Mouse (Mus musculus): ENCODE data around the gene Terb1. TPM values are rescaled to one million over a fixed set of nuclear protein-coding genes. Genes with fewer than 3 reads are reported as not detected.

Terb1 gene
- total and polyA plus RNA-seq, 2 experiments from 2014 or later: 0.60 to 0.84 TPM

- 73% methylated on average over 1 of the region's 1 CpGs for WGBS
- Histone ChIP-seq H3K4me1 (ENCODE audit: insufficient read depth, low read length) (no peaks in the 10 kb centered on the region), H3K9me3 (ENCODE audit: low read length) (no peaks in the 10 kb centered on the region), H3K27ac (no peak overlapping the region), H3K27me3 (ENCODE audit: insufficient read depth, low read length) (no peaks in the 10 kb centered on the region), H3K9ac (replicated peaks; ENCODE audit: low read length) (no peak overlapping the region), H3K36me3 (ENCODE audit: insufficient read depth, low read length) (no peaks in the 10 kb centered on the region), H3K4me3 (ENCODE audit: low read length) (no peak overlapping the region), H3K4me2 (ENCODE audit: low read depth, low read length) (no peak overlapping the region)
- no peak for ATAC-seq
- no peak for TF ChIP-seq CTCF (IDR thresholded peaks at IDR 0.05; ENCODE audit: low read depth)
- no peak for DNase-seq (ENCODE audit: low spot score)
These were observed 30.6 kb downstream of the Terb1 start for GRCm38 (mm10) chr8:104479091-104479490.

DNA sequence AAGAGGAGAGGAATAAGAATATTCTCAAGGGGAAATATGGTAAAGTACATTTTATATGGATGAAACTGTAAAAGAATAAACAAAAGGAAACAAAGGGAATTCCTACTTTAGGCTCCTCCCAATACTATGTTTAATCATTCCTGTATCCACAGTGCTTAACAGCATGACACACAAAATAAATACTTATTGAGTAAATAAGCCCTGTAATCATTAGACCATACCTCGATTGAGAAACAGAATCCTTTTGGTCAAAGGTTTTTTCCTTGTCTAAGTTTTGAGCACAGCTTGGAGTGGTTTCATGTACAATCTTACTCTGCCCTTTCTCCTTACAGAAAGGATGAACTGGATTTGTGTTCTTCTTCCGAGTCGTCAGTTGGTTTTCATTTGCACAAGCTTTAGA lies 37.2 kb downstream of the Terb1 start:
- no peak for TF ChIP-seq CTCF (IDR thresholded peaks at IDR 0.05; ENCODE audit: low read depth)
- Histone ChIP-seq H3K4me3 (ENCODE audit: low read length) (no peak overlapping the region), H3K9me3 (ENCODE audit: low read length) (no peaks in the 10 kb centered on the region), H3K4me2 (ENCODE audit: low read depth, low read length) (no peak overlapping the region), H3K27ac (no peak overlapping the region), H3K36me3 (ENCODE audit: insufficient read depth, low read length) (no peaks in the 10 kb centered on the region), H3K4me1 (ENCODE audit: insufficient read depth, low read length) (no peaks in the 10 kb centered on the region), H3K27me3 (ENCODE audit: insufficient read depth, low read length) (no peaks in the 10 kb centered on the region), H3K9ac (replicated peaks; ENCODE audit: low read length) (no peak overlapping the region)
- DNase-seq (ENCODE audit: low spot score) (no peak), ATAC-seq (no peak)
- WGBS: 82% methylated on average over 3 of the region's 3 CpGs

- H3K4me2 ChIP-seq (ENCODE audit: low read depth, low read length): no peak overlapping the region
- no peak overlapping the region for H3K9ac ChIP-seq (replicated peaks; ENCODE audit: low read length)
- ATAC-seq: no peak
- no peak for TF ChIP-seq CTCF (IDR thresholded peaks at IDR 0.05; ENCODE audit: low read depth)
- H3K36me3 ChIP-seq (ENCODE audit: insufficient read depth, low read length): no peaks in the 10 kb centered on the region
- H3K9me3 ChIP-seq (ENCODE audit: low read length): no peaks in the 10 kb centered on the region
- 76% methylated on average over 2 of the region's 2 CpGs for WGBS
- no peak overlapping the region for H3K4me3 ChIP-seq (ENCODE audit: low read length)
- H3K27ac ChIP-seq: no peak overlapping the region
- no peaks in the 10 kb centered on the region for H3K4me1 ChIP-seq (ENCODE audit: insufficient read depth, low read length)
- no peak for DNase-seq (ENCODE audit: low spot score)
- no peaks in the 10 kb centered on the region for H3K27me3 ChIP-seq (ENCODE audit: insufficient read depth, low read length)
These were observed 42.2 kb downstream of the Terb1 start for GRCm38 (mm10) chr8:104467463-104467862.

DNA sequence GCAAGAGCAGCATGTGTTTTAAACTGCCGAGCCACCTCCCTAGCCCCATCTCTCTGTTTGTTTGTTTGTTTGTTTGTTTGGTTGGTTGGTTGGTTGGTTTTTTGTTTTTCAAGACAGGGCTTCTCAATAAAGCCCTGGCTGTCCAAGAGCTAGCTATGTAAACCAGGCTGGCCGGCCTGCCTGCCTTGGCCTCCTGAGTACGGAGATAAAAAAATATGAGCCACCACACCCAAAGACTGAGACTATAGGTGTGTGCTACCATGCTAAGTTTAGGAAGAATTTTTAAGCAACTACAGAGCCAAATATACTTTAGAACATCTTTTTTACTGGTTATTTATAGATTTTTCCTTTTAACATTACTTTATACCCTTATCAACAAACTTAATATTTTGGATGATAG lies 57.5 kb downstream of the Terb1 start:
- TF ChIP-seq CTCF (IDR thresholded peaks at IDR 0.05; ENCODE audit: low read depth): no peak
- no peak overlapping the region for H3K4me2 ChIP-seq (ENCODE audit: low read depth, low read length)
- no peaks in the 10 kb centered on the region for H3K9me3 ChIP-seq (ENCODE audit: low read length)
- no peak for ATAC-seq
- DNase-seq (ENCODE audit: low spot score): no peak
- H3K9ac ChIP-seq (replicated peaks; ENCODE audit: low read length): no peak overlapping the region
- WGBS: 87% methylated on average over 3 of the region's 3 CpGs
- no peak overlapping the region for H3K27ac ChIP-seq
- H3K27me3 ChIP-seq (ENCODE audit: insufficient read depth, low read length): no peaks in the 10 kb centered on the region
- no peaks in the 10 kb centered on the region for H3K4me1 ChIP-seq (ENCODE audit: insufficient read depth, low read length)
- no peak overlapping the region for H3K4me3 ChIP-seq (ENCODE audit: low read length)
- no peaks in the 10 kb centered on the region for H3K36me3 ChIP-seq (ENCODE audit: insufficient read depth, low read length)

GRCm38 (mm10) chr8:104448796-104449195 lies 60.9 kb downstream of the Terb1 start:
- no peak overlapping the region for H3K9ac ChIP-seq (replicated peaks; ENCODE audit: low read length)
- H3K27me3 ChIP-seq (ENCODE audit: insufficient read depth, low read length): no peaks in the 10 kb centered on the region
- no peak overlapping the region for H3K4me3 ChIP-seq (ENCODE audit: low read length)
- no peaks in the 10 kb centered on the region for H3K9me3 ChIP-seq (ENCODE audit: low read length)
- ATAC-seq (no peak), DNase-seq (ENCODE audit: low spot score) (no peak)
- 79% methylated on average over 3 of the region's 3 CpGs for WGBS
- H3K4me2 ChIP-seq (ENCODE audit: low read depth, low read length): no peak overlapping the region
- no peak overlapping the region for H3K27ac ChIP-seq
- H3K4me1 ChIP-seq (ENCODE audit: insufficient read depth, low read length): no peaks in the 10 kb centered on the region
- TF ChIP-seq CTCF (IDR thresholded peaks at IDR 0.05; ENCODE audit: low read depth): no peak
- H3K36me3 ChIP-seq (ENCODE audit: insufficient read depth, low read length): no peaks in the 10 kb centered on the region

DNA sequence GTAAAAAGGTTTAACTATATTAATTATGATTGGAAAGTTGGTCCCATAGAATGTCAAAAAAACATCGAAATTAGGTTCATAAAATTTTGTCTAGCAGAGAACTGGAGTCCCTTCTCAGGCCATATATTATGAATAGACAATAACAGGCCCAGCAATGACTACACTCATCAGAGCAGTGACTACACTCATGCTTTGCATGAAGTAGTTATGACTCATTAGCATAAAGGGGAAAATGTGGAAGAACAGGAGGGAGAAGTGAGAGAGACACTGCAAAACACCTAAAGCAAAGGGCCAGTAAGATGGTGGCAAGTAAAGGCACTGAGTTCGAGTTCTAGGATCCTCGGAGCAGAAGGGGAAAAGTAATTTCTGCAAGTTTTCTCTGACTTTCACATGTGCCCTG lies 63.7 kb downstream of the Terb1 start:
- Histone ChIP-seq H3K27me3 (ENCODE audit: insufficient read depth, low read length) (no peaks in the 10 kb centered on the region), H3K4me2 (ENCODE audit: low read depth, low read length) (no peak overlapping the region), H3K27ac (no peak overlapping the region), H3K9me3 (ENCODE audit: low read length) (no peaks in the 10 kb centered on the region), H3K9ac (replicated peaks; ENCODE audit: low read length) (no peak overlapping the region), H3K4me3 (ENCODE audit: low read length) (no peak overlapping the region), H3K36me3 (ENCODE audit: insufficient read depth, low read length) (no peaks in the 10 kb centered on the region), H3K4me1 (ENCODE audit: insufficient read depth, low read length) (peaks cover 10% of the 10 kb centered on the region)
- DNase-seq (ENCODE audit: low spot score) (no peak), ATAC-seq (no peak)
- WGBS: 88% methylated on average over 3 of the region's 3 CpGs
- TF ChIP-seq CTCF (IDR thresholded peaks at IDR 0.05; ENCODE audit: low read depth): no peak

DNA sequence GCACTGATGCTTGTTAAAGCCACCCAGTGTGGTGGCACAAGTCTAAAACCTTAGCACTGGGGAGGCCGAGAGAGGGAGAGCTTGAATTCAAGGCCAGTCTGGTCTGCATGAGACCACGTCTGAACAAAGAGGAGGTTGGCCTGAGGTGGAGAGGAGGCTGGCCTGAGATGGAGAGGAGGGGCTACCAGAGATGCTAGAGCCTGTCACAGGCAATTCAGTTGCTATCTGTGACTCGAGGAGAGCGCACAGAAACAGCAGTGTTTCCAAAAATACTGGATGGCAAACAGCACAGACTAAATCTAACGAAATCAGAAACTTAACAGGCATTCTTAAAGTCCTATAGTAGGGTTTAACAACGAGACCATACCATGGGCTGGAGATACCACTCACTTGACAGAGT lies 64.5 kb downstream of the Terb1 start:
- peaks cover 14% of the 10 kb centered on the region for H3K4me1 ChIP-seq (ENCODE audit: insufficient read depth, low read length)
- WGBS: 60% methylated on average over 6 of the region's 6 CpGs
- no peak overlapping the region for H3K9ac ChIP-seq (replicated peaks; ENCODE audit: low read length)
- no peaks in the 10 kb centered on the region for H3K9me3 ChIP-seq (ENCODE audit: low read length)
- ATAC-seq (no peak), DNase-seq (ENCODE audit: low spot score) (no peak)
- no peak for TF ChIP-seq CTCF (IDR thresholded peaks at IDR 0.05; ENCODE audit: low read depth)
- H3K27me3 ChIP-seq (ENCODE audit: insufficient read depth, low read length): no peaks in the 10 kb centered on the region
- no peak overlapping the region for H3K4me2 ChIP-seq (ENCODE audit: low read depth, low read length)
- no peak overlapping the region for H3K27ac ChIP-seq
- H3K36me3 ChIP-seq (ENCODE audit: insufficient read depth, low read length): peaks cover 4% of the 10 kb centered on the region; the same call in 1 of the 2 replicates
- no peak overlapping the region for H3K4me3 ChIP-seq (ENCODE audit: low read length)

All from hindbrain, postnatal 0 days (tissue).